Mouse (Mus musculus) lung, embryonic 16.5 days (tissue): ENCODE results near the gene Dnajb4. TPM values are rescaled to one million over a fixed set of nuclear protein-coding genes. Genes with fewer than 3 reads are reported as not detected.

Source experiments
- ATAC-seq: fragments of 200-750 bp; cut with Nextera tagmentation; 2 replicates; pipeline ENCODE4 v1.8.0; 2017; ENCODE audit warnings: low read depth, mild to moderate bottlenecking, moderate library complexity
- H3K27ac ChIP-seq: fragments of 300-500 bp; sonication (generic); 2 replicates; pipeline ENCODE4 v1.5.1; 2014; ENCODE audit warnings: mild to moderate bottlenecking, control low read depth, low read length
- H3K27me3 ChIP-seq: fragments of 300-500 bp; sonication (generic); 2 replicates; pipeline ENCODE4 v1.6.1; 2014; ENCODE audit warnings: low read depth, low read length, mixed read lengths; ENCODE audit not compliant: control insufficient read depth, insufficient read depth
- H3K36me3 ChIP-seq: fragments of 300-500 bp; sonication (generic); 2 replicates; pipeline ENCODE4 v1.6.1; 2014; ENCODE audit warnings: low read length; ENCODE audit not compliant: control insufficient read depth, insufficient read depth
- H3K4me1 ChIP-seq: fragments of 300-500 bp; sonication (generic); replicated peaks from 2 replicates; pipeline ENCODE4 v1.6.1; 2014; ENCODE audit warnings: low read length, mixed read lengths; ENCODE audit not compliant: control insufficient read depth, insufficient read depth
- H3K4me2 ChIP-seq: fragments of 300-500 bp; sonication (generic); 2 replicates; pipeline ENCODE4 v1.6.1; 2014; ENCODE audit warnings: low read depth, low read length, control low read depth
- H3K4me3 ChIP-seq: fragments of 300-500 bp; sonication (generic); 2 replicates; pipeline ENCODE4 v1.5.1; 2014; ENCODE audit warnings: mild to moderate bottlenecking, low read length, control low read depth
- H3K9ac ChIP-seq: fragments of 300-500 bp; sonication (generic); 2 replicates; pipeline ENCODE4 v1.6.1; 2014; ENCODE audit warnings: low read length, control low read depth
- H3K9me3 ChIP-seq: fragments of 300-500 bp; sonication (generic); 2 replicates; pipeline ENCODE4 v1.6.1; 2016; ENCODE audit warnings: low read length; ENCODE audit not compliant: control insufficient read depth
- WGBS: fragments of 180-500 bp; shearing (Covaris S2); extraction: QIAGEN DNeasy Blood & Tissue Kit; methylation state at CpG from one replicate; pipeline ENCODE4 v1.1.7; 2014; 5-methylcytosine and 5-hydroxymethylcytosine counted together
- polyA plus RNA-seq: library from polyadenylated mRNA; unstranded; fragments of >200 nt; fragmentation: Nextera tagmentation; extraction: Ambion mirVana; gene quantifications from 2 replicates; pipeline ENCODE4 v1.2.1, GENCODE M21; 2015

Gene Dnajb4
- polyA plus RNA-seq, 1 experiment from 2014 or later = 44.0 TPM

- no peaks in the 10 kb centered on the region for H3K9me3 ChIP-seq
- no peak overlapping the region for H3K9ac ChIP-seq
- no peak overlapping the region for H3K27ac ChIP-seq
- no peak overlapping the region for H3K4me2 ChIP-seq
- no peak overlapping the region for H3K4me3 ChIP-seq
- peak; percentile 58; the same call in 1 of the 2 replicates for ATAC-seq
- no peaks in the 10 kb centered on the region for H3K27me3 ChIP-seq
- H3K36me3 ChIP-seq = peaks cover 36% of the 10 kb centered on the region
- H3K4me1 ChIP-seq = no peaks in the 10 kb centered on the region
- 44% methylated on average over 2 of the region's 2 CpGs for WGBS
Observed at GRCm38 (mm10) chr3:152238836-152239235, 28.7 kb upstream of the Dnajb4 start.

- 94% methylated on average over 1 of the region's 1 CpGs for WGBS
- H3K27ac ChIP-seq = no peak overlapping the region
- no peak for ATAC-seq
- H3K9me3 ChIP-seq = no peaks in the 10 kb centered on the region
- H3K9ac ChIP-seq = no peak overlapping the region
- H3K36me3 ChIP-seq = peaks cover 44% of the 10 kb centered on the region
- H3K4me2 ChIP-seq = no peak overlapping the region
- H3K4me3 ChIP-seq = no peak overlapping the region
- H3K27me3 ChIP-seq = no peaks in the 10 kb centered on the region
- H3K4me1 ChIP-seq = no peaks in the 10 kb centered on the region
Observed at GRCm38 (mm10) chr3:152235805-152236204, 25.7 kb upstream of the Dnajb4 start.

GRCm38 (mm10) chr3:152235238-152235637, 25.1 kb upstream of the Dnajb4 start:
- Histone ChIP-seq H3K4me1 (no peaks in the 10 kb centered on the region), H3K36me3 (peaks cover 40% of the 10 kb centered on the region), H3K27ac (no peak overlapping the region), H3K9me3 (no peaks in the 10 kb centered on the region), H3K27me3 (no peaks in the 10 kb centered on the region), H3K9ac (no peak overlapping the region), H3K4me2 (no peak overlapping the region), H3K4me3 (no peak overlapping the region)
- 73% methylated on average over 1 of the region's 1 CpGs for WGBS
- ATAC-seq = no peak

GRCm38 (mm10) chr3:152231333-152232100, 21.4 kb upstream of the Dnajb4 start:
- Histone ChIP-seq H3K27me3 (no peaks in the 10 kb centered on the region), H3K4me3 (no peak overlapping the region), H3K4me1 (no peaks in the 10 kb centered on the region), H3K9me3 (no peaks in the 10 kb centered on the region), H3K4me2 (no peak overlapping the region), H3K36me3 (peaks cover 36% of the 10 kb centered on the region), H3K27ac (no peak overlapping the region), H3K9ac (no peak overlapping the region)
- 57% methylated on average over 6 of the region's 6 CpGs for WGBS
- ATAC-seq = no peak

GRCm38 (mm10) chr3:152229271-152229670, 19.2 kb upstream of the Dnajb4 start:
- H3K36me3 ChIP-seq = peaks cover 47% of the 10 kb centered on the region
- 72% methylated on average over 5 of the region's 5 CpGs for WGBS
- H3K4me1 ChIP-seq = no peaks in the 10 kb centered on the region
- no peak overlapping the region for H3K27ac ChIP-seq
- no peaks in the 10 kb centered on the region for H3K27me3 ChIP-seq
- ATAC-seq = no peak
- H3K4me3 ChIP-seq = no peak overlapping the region
- H3K9me3 ChIP-seq = no peaks in the 10 kb centered on the region
- H3K4me2 ChIP-seq = no peak overlapping the region
- no peak overlapping the region for H3K9ac ChIP-seq

GRCm38 (mm10) chr3:152228843-152229242, 18.7 kb upstream of the Dnajb4 start:
- H3K27ac ChIP-seq = no peak overlapping the region
- no peak overlapping the region for H3K9ac ChIP-seq
- H3K4me3 ChIP-seq = no peak overlapping the region
- ATAC-seq = no peak
- 89% methylated on average over 7 of the region's 7 CpGs for WGBS
- no peaks in the 10 kb centered on the region for H3K27me3 ChIP-seq
- no peaks in the 10 kb centered on the region for H3K4me1 ChIP-seq
- no peaks in the 10 kb centered on the region for H3K9me3 ChIP-seq
- peaks cover 51% of the 10 kb centered on the region for H3K36me3 ChIP-seq
- no peak overlapping the region for H3K4me2 ChIP-seq

- Histone ChIP-seq H3K27ac (no peak overlapping the region), H3K4me3 (no peak overlapping the region), H3K27me3 (no peaks in the 10 kb centered on the region), H3K4me2 (no peak overlapping the region), H3K9me3 (no peaks in the 10 kb centered on the region), H3K4me1 (no peaks in the 10 kb centered on the region), H3K9ac (no peak overlapping the region), H3K36me3 (peaks cover 60% of the 10 kb centered on the region)
- ATAC-seq = no peak
- 87% methylated on average over 7 of the region's 7 CpGs for WGBS
Observed at GRCm38 (mm10) chr3:152225906-152226305, 15.8 kb upstream of the Dnajb4 start.

- no peak overlapping the region for H3K4me2 ChIP-seq
- H3K36me3 ChIP-seq = peaks cover 67% of the 10 kb centered on the region
- no peak overlapping the region for H3K4me3 ChIP-seq
- no peak overlapping the region for H3K9ac ChIP-seq
- no peaks in the 10 kb centered on the region for H3K9me3 ChIP-seq
- H3K27me3 ChIP-seq = no peaks in the 10 kb centered on the region
- H3K4me1 ChIP-seq = no peaks in the 10 kb centered on the region
- no peak overlapping the region for H3K27ac ChIP-seq
- no peak for ATAC-seq
Observed at GRCm38 (mm10) chr3:152224918-152225317, 14.8 kb upstream of the Dnajb4 start.

GRCm38 (mm10) chr3:152213416-152213815, 3.3 kb upstream of the Dnajb4 start:
- H3K36me3 ChIP-seq = peaks cover 18% of the 10 kb centered on the region
- H3K9me3 ChIP-seq = no peaks in the 10 kb centered on the region
- WGBS = 18% methylated on average over 3 of the region's 3 CpGs
- H3K4me1 ChIP-seq = peaks cover 19% of the 10 kb centered on the region
- H3K27me3 ChIP-seq = no peaks in the 10 kb centered on the region
- H3K9ac ChIP-seq = no peak overlapping the region
- ATAC-seq = no peak
- H3K27ac ChIP-seq = no peak overlapping the region
- peak overlapping the region; percentile 62 for H3K4me2 ChIP-seq
- H3K4me3 ChIP-seq = peak overlapping the region; percentile 28
